Mouse (Mus musculus): ENCODE data around the gene Tanc1.
A peak's percentile ranks its signal among the peaks of the same experiment; 100 is the strongest.

The Tanc1 gene

GRCm38 (mm10) chr2:59721119-59721518, 109.3 kb downstream of the Tanc1 start:
- DNase-seq: no peak

DNA sequence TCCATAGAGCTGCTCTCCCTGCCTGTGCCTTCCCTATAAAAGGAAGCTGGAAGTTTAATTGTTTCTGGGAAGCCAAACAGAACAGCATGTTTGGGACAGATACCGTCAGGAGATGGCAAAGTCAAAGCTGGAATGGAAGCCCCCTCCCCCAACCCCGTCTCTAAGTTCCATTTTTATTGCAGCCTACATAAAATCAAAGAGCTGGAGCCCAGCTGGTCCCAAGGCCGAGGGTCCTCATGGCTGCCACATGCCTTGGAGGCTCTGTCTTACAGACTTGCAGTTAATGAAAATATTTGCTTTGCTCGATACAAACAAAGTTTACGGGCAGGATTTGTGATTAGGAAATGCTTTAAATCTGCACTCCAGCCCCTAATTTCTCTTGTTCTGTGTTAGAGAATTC, 109.9 kb downstream of the Tanc1 start:
- no peak for DNase-seq

- no peak for DNase-seq
Observed at GRCm38 (mm10) chr2:59723311-59723710, 111.5 kb downstream of the Tanc1 start.

GRCm38 (mm10) chr2:59725518-59726185, 113.8 kb downstream of the Tanc1 start:
- DNase-seq: peak; percentile 36

- no peak for DNase-seq
Observed at GRCm38 (mm10) chr2:59731831-59732230, 120.0 kb downstream of the Tanc1 start.

DNA sequence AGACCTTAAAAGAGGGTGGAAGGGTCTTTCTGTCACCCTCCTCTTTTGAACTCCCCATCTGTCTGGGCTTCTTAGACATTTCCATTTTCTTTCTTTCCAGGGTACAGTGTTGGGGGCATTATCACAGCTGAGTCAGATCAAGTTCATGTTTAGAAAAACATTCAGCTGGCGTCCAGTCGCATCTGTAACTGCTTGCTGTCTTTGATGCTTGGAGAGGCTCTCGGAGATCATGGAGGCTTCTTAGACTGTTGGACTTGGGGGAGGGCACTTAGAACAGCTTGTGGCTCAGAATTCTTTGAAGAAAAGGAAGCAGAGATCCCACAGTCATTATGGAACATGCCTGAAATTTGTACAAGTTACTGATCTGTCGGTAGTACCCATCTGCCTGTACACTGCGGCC, 121.6 kb downstream of the Tanc1 start:
- DNase-seq: no peak

DNA sequence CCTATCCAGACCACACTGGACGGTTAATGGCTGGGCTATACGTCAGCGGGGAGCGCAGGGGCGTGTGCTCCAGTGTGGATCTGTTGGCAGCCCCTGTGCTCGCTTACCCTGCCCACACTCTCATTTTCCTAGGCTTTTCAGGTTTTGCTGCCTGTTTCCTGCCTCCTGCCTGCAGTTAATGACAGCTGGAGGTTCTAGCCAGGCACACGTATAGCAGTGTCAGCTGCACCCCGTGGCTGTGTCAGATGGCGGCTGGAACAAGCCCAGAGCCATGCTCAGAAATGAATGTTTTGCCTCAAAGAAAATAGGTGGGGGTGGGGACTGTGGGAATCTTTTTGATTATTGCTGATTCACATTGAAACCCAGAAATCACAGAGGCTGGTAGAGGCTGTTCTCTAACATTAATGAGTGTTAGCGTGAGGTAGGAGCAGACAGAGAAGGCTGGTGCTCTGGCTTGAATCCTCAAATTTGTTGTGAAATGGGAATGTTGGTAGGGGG, 124.6 kb downstream of the Tanc1 start:
- DNase-seq: peak; percentile 28

DNA sequence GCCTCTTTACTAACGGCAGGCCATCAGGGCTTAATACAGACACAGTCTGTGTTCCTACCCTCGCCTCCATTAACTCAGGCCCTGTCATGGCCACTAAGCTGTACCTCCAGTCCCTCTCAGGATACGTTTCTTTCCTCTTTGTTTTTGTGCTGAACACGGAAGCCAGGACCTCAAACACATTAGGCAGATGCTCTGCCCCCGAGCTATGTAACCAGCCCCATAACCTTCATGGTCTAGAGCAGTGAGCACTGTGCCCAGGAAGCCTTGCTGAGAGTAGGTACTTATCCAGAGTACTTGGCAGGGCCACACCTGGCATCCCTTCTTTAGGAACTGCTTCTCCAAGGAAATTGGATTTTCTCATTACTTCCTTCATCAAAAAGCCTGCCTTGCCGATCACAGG, 125.5 kb downstream of the Tanc1 start:
- no peak for DNase-seq

DNA sequence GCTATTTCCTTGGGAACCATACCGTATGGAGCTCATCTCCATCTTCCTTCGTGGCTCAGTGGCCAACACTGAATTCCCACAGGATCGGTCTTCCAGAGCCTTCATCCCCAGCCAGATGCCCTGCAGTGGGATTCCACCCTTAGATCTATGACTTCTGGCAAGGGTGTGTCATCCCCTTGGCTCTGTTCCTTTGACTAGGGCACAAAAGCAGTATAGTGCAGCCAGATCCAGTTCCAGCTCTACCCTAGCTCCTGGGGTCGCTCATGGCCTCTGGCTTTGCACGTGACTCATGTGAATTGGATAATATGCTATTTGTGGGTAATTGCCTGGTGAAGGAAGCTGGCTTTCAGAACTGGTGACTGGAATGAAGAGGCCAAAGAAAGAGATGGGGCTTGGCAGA, 126.5 kb downstream of the Tanc1 start:
- no peak for DNase-seq

DNA sequence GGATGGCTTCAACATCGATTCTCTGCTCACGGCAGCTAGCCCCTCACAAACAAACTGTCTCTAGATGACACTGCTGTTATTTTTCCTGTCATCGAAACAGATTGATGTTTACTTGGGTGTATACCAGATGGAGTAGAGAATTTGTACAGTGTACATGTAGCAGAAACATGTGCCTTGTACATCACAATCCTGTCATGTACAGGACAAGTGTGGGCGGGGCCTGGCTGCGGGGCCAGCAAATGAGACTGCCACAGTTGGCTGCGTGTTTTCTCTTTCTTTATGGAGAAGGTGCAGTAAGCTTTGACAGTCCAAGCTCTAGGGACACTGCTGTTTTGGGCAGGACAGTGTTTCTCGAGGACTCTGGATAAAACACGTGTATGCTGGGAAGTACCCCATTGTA, 127.2 kb downstream of the Tanc1 start:
- no peak for DNase-seq

- no peak for DNase-seq
Observed at GRCm38 (mm10) chr2:59742500-59743116, 130.8 kb downstream of the Tanc1 start.

- peak; percentile 80 for DNase-seq
Observed at GRCm38 (mm10) chr2:59745428-59745827, 133.6 kb downstream of the Tanc1 start.

DNA sequence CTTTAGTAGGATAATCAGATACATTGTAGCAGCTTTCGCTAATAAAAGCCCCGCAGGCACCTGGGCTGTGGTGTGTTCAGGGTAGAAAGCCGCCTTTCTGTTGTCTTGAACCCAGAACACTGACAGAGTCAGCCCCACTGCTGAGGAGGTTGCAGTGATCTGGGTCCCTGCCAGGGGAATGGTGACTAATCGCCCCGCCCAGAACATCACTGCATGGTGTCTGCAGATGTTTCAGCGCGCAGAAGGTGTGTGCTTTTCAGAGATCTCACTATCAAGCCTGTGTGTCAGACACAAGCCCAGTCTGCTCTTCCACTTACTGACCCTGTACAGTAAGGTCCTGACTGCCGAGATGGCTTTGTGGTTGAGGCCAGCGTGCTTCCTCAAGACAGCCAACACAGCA, 134.2 kb downstream of the Tanc1 start:
- DNase-seq: no peak

GRCm38 (mm10) chr2:59747757-59748156, 135.9 kb downstream of the Tanc1 start:
- DNase-seq: no peak

GRCm38 (mm10) chr2:59749371-59749770, 137.5 kb downstream of the Tanc1 start:
- no peak for DNase-seq

DNA sequence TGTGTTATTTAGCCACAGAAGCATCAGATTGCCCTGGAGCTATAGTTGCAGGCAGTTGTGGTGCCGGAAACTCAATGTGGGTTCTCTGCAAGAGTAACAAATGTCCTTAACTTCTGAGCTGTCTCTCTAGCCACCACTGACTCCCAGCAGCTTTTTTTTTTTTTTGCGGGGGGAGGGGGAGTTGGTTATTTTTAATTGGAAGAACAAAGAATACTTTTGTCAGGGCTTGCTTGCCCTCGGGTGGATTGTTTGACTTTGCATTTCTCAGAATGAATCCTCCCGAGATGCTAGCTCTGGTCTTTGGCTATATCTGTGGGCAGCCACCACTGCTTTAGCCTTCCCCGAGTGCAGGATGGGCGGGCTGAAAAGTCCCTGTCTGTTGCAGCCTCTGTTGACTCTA, 139.3 kb downstream of the Tanc1 start:
- DNase-seq: no peak

GRCm38 (mm10) chr2:59752148-59752547, 140.3 kb downstream of the Tanc1 start:
- no peak for DNase-seq

DNA sequence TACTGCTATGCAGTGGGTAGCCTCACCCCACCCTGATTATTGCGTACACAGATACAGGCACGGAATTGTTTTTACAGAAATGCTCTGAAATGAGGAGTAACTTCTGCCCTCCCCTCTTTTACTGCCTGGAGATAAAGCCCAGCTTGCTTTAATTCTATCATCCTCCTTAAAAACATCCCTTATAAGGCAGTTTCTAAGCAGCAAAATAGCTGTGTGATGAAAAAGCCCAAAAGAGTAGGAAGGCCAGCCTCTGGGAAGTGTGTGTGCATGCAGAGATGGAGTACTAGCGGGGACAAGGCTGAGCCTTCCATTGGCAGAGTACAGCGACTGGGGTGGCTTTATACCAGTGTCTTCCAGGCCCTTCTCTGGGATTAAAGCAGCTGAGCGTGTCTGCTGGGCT, 140.9 kb downstream of the Tanc1 start:
- DNase-seq: no peak

DNA sequence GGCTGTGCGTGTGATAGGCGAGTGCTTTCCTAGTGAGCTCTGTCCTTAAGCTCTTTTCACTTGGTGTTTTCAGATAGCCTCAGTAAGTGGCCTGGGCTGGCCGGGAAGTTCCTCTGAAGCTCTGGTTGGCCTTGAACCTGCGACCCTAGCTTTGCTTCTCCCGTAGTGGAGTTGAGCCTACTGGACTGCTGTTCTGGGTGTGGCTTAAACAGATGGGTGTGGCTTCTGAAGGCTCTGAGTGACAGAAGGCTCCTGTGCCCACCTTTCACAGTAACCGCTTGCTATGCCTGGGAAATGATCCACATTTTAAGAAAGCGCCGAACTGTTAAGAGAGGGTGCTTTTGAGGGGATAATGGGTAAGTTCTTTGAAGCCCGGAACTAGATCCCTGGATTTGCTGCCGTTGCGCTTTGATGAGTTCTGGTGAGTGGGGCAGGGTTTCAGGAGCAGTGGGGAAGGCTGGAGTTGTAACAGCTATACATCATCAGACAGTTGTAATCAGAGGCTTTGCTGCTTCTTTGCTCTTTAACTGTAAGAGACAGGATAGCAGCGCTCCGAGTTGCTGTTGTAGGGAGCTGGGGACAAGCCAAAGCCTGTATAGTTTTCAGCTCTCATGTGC, 144.4 kb downstream of the Tanc1 start:
- no peak for DNase-seq

DNA sequence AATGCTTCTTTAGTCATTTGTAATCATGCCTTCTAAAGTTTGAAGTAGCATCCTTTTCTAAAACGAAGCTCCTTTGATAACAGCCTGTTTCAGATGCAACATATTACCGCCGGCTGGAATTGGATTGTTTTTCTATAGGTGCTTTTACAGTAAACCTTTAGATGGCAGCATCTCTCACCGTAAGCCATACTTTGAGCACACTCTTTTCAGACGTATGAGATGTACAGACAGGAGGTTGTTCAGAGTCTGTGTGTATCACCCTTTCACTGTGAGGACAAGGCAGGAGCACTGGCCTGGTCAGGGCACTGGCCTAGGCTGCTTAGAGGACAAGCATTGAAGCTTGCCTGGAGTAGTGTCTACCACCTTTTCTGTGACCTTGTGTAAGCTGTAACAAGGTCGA, 145.2 kb downstream of the Tanc1 start:
- peak; percentile 45 for DNase-seq

DNA sequence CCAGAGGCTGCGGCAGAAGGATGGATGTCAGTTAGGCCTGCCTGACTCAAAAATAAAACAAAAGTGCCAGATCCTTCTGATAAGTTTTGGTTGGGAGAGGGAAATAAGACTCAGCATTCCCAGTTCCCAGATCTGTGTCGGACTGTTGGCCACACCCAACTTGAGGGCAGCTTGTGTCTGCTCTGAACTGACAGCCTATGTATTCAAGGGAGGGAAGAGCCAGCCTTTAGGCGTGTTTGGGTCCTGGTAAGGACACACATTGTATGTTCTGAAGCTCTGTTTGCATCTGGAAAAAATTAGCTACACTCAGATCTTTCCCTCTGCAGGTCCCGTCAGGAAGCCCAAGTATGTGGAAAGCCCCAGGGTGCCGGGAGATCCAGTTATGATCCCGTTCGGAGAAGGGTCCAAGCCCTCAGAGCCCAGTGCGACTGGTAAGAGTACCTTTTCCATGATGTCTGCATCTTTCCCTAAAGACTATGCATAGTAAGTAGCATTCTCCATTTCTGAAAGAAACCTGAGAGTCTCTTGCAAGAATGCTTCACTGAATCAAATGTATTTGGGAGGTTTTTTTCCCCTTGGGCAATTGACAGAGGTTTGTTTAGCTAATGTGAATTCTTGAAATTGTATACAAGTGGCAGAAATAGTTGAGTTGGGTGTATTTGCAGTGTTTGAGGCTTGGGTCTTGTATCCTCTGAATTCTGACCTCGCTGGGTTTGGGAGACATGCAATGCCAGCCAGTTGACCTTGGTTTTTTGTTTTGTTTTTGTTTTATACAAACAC, 146.5 kb downstream of the Tanc1 start:
- no peak for DNase-seq

GRCm38 (mm10) chr2:59760731-59761130, 148.9 kb downstream of the Tanc1 start:
- DNase-seq: no peak

- peak; percentile 50 for DNase-seq
Observed at GRCm38 (mm10) chr2:59761183-59761582, 149.3 kb downstream of the Tanc1 start.

- no peak for DNase-seq
Observed at GRCm38 (mm10) chr2:59762277-59762676, 150.4 kb downstream of the Tanc1 start.

Measured in retina, postnatal 1 day (tissue).